Mouse (Mus musculus) retina, embryonic 14.5 days (tissue): Measurements from ENCODE around the gene 4931428F04Rik.

Source experiments
- DNase-seq: peaks from one replicate; pipeline ENCODE4 v3.0.0-alpha.2; 2015; ENCODE audit warnings: low spot score

The 4931428F04Rik gene

GRCm38 (mm10) chr8:105289805-105290460 is at the start of gene 4931428F04Rik:
TSS of gene 4931428F04Rik (minus strand) at chr8:105289864.
- peak; percentile 74 for DNase-seq

- no peak for DNase-seq
These were observed 49.3 kb upstream of the 4931428F04Rik start for GRCm38 (mm10) chr8:105338992-105339391.

DNA sequence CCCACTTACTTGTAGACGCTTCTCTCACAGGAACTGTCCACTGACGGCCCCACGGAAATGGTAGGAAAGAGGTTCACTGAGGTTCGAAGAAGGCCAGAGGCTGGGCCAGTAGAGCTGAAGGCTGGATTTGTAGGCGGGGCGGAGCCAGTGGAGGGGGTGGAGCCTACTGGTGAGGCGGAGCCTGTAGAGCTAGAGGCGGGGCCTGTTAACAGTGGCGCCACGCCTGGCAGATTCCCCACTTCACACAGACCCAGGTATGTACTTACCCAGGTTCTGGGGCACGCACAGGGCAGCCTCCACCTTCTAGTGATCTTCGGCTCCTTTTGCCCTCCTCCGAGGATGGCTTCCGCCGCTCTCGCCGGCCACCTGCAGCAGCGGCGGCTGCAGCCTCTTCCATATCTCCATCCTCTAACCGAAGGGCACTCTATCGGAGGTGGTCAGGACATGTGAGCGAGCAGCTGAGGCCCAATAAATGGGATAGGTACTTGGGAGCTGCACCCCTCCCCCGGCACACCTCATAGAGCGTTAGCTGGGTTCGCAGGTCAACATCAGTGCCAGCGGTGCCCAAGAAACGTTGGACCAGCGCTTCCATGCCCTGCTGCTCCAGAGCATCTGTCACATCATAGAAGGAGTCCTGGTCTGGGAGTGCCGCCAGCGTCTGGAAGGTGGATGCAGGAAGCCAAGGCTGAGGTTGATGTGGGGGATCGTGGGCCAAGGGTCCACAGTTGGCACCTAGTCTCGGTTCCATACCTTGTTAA is 46.9 kb upstream of the 4931428F04Rik start:
- no peak for DNase-seq

GRCm38 (mm10) chr8:105332523-105332922 is 42.9 kb upstream of the 4931428F04Rik start:
- no peak for DNase-seq

GRCm38 (mm10) chr8:105331931-105332330 is 42.3 kb upstream of the 4931428F04Rik start:
- DNase-seq, result no peak

- no peak for DNase-seq
These were observed 41.8 kb upstream of the 4931428F04Rik start for GRCm38 (mm10) chr8:105331469-105331868.

GRCm38 (mm10) chr8:105330325-105330724 is 40.7 kb upstream of the 4931428F04Rik start:
- no peak for DNase-seq

DNA sequence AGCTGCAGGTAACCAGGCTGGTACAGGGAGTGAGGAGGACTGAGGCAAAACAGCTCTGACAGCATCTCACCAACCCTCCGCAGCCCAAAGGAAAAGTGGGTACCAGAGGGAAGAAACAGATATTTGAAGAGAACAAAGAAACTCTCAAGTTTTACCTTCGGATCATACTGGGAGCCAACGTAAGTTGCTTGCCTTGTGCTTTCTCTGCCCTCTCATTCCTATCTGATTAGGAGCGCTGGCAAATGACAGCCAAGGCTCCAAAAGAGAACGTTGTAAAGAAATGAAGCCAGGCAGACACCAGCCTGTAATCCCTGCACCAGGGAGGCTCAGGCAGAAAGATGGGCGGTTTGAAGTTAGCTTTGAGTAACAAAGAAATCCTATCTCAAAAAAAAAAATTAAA is 37.3 kb upstream of the 4931428F04Rik start:
- no peak for DNase-seq

DNA sequence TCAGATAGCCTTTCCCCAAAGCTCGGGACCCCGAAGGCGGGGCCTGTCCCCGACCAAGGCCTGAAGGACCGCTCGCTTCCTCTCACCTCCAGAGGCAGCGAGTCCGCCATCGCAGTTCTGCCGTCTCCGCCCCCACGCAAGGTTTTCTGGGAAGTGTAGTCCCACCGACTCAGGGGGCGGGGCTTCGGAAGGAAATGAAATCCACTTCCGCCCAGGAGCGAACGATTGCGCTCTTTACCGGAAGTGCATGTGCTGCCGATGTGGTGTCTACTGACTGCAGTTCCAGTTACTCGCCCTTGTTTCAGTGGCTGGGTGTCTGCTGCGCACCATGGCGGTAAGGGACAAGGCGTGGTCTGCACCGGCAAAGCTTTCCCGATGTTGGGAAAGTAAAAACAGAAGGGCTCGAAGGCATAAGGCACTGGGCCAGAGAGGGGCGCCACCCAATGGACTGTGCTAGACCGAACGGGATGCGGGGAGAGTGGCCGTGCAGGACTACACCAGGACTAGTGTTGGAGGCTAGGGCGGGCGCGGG is 36.5 kb upstream of the 4931428F04Rik start, which contains the start of the genes Lrrc29 and Tmem208:
Gene Lrrc29, minus strand, starts transcription at position 138 of the 532 bp plus-strand sequence.
Gene Tmem208, plus strand, starts transcription at position 214 of the 532 bp plus-strand sequence.
- DNase-seq, result peak; percentile 97

DNA sequence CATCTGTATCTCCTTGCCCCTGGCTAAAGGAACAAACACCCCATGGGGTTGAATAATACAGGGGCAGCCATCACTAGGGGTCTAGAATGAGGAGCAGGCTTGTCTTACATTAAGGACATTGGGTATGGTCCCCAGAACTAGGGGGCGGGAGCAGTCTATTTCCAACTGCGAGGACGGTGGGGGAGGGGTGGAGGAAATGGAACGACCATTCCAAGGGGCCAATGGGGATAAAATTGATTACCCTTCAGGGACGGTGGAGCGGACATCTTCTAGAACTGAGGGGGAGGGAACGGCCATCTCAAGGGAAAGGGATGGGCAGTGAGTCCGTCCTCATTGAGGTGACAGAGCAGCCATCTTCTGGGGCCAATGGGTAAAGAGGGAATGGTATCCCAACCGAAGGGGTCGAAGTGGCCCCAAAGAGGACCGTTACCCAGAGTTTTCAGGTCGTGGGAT is 36.0 kb upstream of the 4931428F04Rik start:
- no peak for DNase-seq

DNA sequence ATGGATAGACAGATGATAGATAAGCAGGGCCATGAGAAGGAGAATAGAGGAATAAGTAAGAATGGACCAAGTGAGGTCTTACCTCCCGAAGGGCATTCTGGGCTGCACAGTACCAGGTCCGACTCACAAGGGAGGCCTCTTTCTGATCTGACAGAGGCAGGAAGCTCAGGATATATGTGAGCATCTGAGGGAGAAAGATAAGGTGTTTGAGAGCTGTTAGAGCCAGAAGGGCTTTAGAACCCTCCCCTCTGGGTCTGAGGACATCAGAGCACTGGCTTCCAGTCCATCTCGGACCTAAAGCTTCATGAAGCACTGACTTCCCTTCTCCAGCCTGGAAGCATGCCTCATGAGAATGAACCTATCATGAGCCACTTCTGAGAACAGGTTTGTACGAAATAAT is 33.5 kb upstream of the 4931428F04Rik start:
- no peak for DNase-seq

DNA sequence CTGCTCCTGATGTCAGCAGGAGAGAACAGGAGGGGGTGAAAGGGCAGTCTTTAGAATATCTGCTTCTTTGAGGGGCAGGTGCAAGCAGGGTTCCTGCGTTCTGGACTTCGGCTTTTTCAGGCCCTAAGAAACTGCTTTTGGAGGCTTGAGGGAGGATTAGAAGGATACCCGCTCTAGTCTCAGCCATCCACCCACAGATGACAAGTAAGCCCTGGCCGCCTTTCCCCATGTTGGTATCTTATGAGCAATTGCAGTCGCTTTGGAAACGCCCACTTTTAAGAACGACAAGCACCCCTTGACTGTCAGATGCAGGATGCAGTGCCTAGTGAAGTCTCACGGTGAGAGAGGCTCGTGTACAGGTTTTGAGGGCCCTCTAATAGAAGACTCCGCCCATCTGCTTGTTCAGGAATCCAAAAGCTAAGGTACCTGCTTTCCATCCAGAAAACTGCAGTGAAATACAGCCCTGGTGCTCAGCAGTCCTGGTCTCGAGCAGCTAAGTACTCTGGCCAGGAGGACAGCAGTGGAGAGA is 29.1 kb upstream of the 4931428F04Rik start:
- no peak for DNase-seq

- no peak for DNase-seq
These were observed 28.3 kb upstream of the 4931428F04Rik start for GRCm38 (mm10) chr8:105317941-105318340.

- no peak for DNase-seq
These were observed 25.6 kb upstream of the 4931428F04Rik start for GRCm38 (mm10) chr8:105315073-105315769.

GRCm38 (mm10) chr8:105313622-105314402 is 24.1 kb upstream of the 4931428F04Rik start:
- no peak for DNase-seq

GRCm38 (mm10) chr8:105312891-105313481 is 23.3 kb upstream of the 4931428F04Rik start:
- DNase-seq, result no peak

DNA sequence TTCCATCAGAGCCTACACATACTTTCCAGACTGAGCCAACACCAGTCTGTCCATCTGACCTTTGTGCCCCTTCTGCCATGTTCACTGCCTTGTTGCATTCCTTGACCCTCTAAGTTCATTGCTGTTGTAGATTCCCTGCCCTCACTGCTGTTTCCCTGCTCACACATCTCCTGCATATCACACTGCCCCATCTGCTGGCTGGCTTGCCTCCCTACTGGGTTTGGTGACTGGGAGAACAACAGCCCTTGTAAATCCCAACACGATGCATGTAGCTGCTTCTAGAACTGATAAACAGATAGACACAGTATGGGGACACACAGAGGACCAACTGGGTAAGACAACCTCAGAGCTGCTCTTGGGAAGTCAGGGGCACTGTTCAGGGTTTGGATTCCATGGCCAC is 22.1 kb upstream of the 4931428F04Rik start:
- no peak for DNase-seq

GRCm38 (mm10) chr8:105310118-105310517 is 20.5 kb upstream of the 4931428F04Rik start:
- DNase-seq, result no peak

- no peak for DNase-seq
These were observed 19.6 kb upstream of the 4931428F04Rik start for GRCm38 (mm10) chr8:105309142-105309847.

DNA sequence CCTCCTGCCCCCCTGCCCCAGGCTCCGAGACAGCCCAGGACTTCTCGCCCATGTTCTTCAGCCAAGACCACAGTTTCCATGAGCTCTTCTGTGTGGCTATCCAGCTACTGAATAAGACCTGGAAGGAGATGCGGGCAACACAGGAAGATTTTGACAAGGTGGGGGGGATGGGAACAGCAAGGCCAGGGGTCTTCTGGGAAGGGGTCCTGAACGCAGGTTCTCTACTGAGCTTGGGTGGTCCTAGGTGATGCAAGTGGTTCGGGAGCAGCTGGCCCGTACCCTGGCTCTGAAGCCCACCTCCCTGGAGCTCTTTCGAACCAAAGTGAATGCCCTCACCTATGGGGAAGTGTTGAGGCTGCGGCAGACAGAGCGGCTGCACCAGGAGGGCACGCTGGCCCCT is 18.8 kb upstream of the 4931428F04Rik start:
- DNase-seq, result no peak
